In genomic region chr1:83389419-83389818, GRCm38 (mm10) we compare ENCODE assay signal across 18 mouse cellular contexts. TPM values are rescaled to one million over a fixed set of nuclear protein-coding genes. Genes with fewer than 3 reads are reported as not detected.
A peak's percentile ranks its signal among the peaks of the same experiment; 100 is the strongest.
DNase-seq lines count a peak whose midpoint lies in the region; ATAC-seq and TF ChIP-seq lines count a peak whose summit lies in the region.
"Had no signal": no experiment of that assay in that cellular context is flagged by ENCODE, and none has a peak within 500 bp of the region (broad histone marks: within the 10 kb centered on the region; RNA-seq: fewer than 3 reads in every experiment).

No protein-coding gene starts in this region.

- no peak overlapping the region for H3K4me2 ChIP-seq in embryonic facial prominence, embryonic 14.5 days (ENCODE audit: low read depth, low read length)
- no peak overlapping the region for H3K4me2 ChIP-seq in midbrain, postnatal 0 days (ENCODE audit: low read depth, low read length, poor library complexity, severe bottlenecking)
- no peak overlapping the region for H3K4me2 ChIP-seq in midbrain, embryonic 11.5 days
- H3K4me2 ChIP-seq: forebrain, embryonic 15.5 days; heart, embryonic 11.5 days; heart, embryonic 15.5 days; hindbrain, embryonic 14.5 days had no signal

- no peak overlapping the region for H3K27ac ChIP-seq in embryonic facial prominence, embryonic 14.5 days (replicated peaks; ENCODE audit: low read depth, low read length)
- no peak overlapping the region for H3K27ac ChIP-seq in embryonic facial prominence, embryonic 10.5 days (replicated peaks)
- no peak overlapping the region for H3K27ac ChIP-seq in midbrain, postnatal 0 days (ENCODE audit: low read depth, low read length)
- H3K27ac ChIP-seq in midbrain, embryonic 11.5 days (ENCODE audit: low read depth, low read length), result no peak overlapping the region
- H3K27ac ChIP-seq: forebrain, embryonic 15.5 days; heart, adult 2 months; heart, embryonic 15.5 days; hindbrain, embryonic 10.5 days; hindbrain, embryonic 14.5 days had no signal

- no peaks in the 10 kb centered on the region for H3K36me3 ChIP-seq in embryonic facial prominence, embryonic 14.5 days (ENCODE audit: control insufficient read depth, insufficient read depth, low read length)
- no peaks in the 10 kb centered on the region for H3K36me3 ChIP-seq in embryonic facial prominence, embryonic 10.5 days (replicated peaks)
- H3K36me3 ChIP-seq in midbrain, postnatal 0 days (ENCODE audit: insufficient read depth, low read length), result no peaks in the 10 kb centered on the region
- H3K36me3 ChIP-seq in midbrain, embryonic 11.5 days (ENCODE audit: control insufficient read depth, insufficient read depth, low read length), result no peaks in the 10 kb centered on the region
- H3K36me3 ChIP-seq: forebrain, embryonic 15.5 days; heart, embryonic 15.5 days; hindbrain, embryonic 10.5 days had no signal

- H3K9me3 ChIP-seq in embryonic facial prominence, embryonic 14.5 days (ENCODE audit: control insufficient read depth, low read length), result no peaks in the 10 kb centered on the region
- no peaks in the 10 kb centered on the region for H3K9me3 ChIP-seq in embryonic facial prominence, embryonic 10.5 days
- no peaks in the 10 kb centered on the region for H3K9me3 ChIP-seq in midbrain, postnatal 0 days (ENCODE audit: low read length)
- H3K9me3 ChIP-seq in midbrain, embryonic 11.5 days (ENCODE audit: control insufficient read depth, low read length), result no peaks in the 10 kb centered on the region
- H3K9me3 ChIP-seq: forebrain, embryonic 15.5 days; heart, embryonic 15.5 days; hindbrain, embryonic 10.5 days had no signal

- no peak for ATAC-seq in embryonic facial prominence, embryonic 14.5 days (ENCODE audit: low read depth)
- no peak for ATAC-seq in midbrain, postnatal 0 days (ENCODE audit: low FRiP score)
- no peak for ATAC-seq in midbrain, embryonic 11.5 days (ENCODE audit: low FRiP score)
- ATAC-seq: forebrain, embryonic 15.5 days; intestine, embryonic 16.5 days had no signal

- H3K9ac ChIP-seq in embryonic facial prominence, embryonic 14.5 days (ENCODE audit: low read depth, low read length), result no peak overlapping the region
- no peak overlapping the region for H3K9ac ChIP-seq in midbrain, postnatal 0 days (replicated peaks; ENCODE audit: low read length, poor library complexity, severe bottlenecking)
- H3K9ac ChIP-seq in midbrain, embryonic 11.5 days (ENCODE audit: low read length), result no peak overlapping the region
- H3K9ac ChIP-seq: forebrain, embryonic 15.5 days; heart, embryonic 15.5 days; hindbrain, embryonic 14.5 days had no signal

- 69% methylated on average over 4 of the region's 4 CpGs for WGBS in embryonic facial prominence, embryonic 14.5 days
- 76% methylated on average over 4 of the region's 4 CpGs for WGBS in embryonic facial prominence, embryonic 10.5 days
- WGBS in midbrain, postnatal 0 days, result 74% methylated on average over 4 of the region's 4 CpGs
- 80% methylated on average over 4 of the region's 4 CpGs for WGBS in midbrain, embryonic 11.5 days

- no peak overlapping the region for H3K4me3 ChIP-seq in embryonic facial prominence, embryonic 14.5 days (ENCODE audit: low read depth, low read length)
- no peak overlapping the region for H3K4me3 ChIP-seq in embryonic facial prominence, embryonic 10.5 days
- H3K4me3 ChIP-seq in midbrain, postnatal 0 days (ENCODE audit: low read depth, low read length), result no peak overlapping the region
- H3K4me3 ChIP-seq in midbrain, embryonic 11.5 days (ENCODE audit: low read depth, low read length), result no peak overlapping the region
- H3K4me3 ChIP-seq: forebrain, embryonic 15.5 days; heart, adult 2 months; heart, embryonic 15.5 days; hindbrain, embryonic 10.5 days had no signal

- H3K4me1 ChIP-seq in embryonic facial prominence, embryonic 14.5 days (ENCODE audit: control insufficient read depth, insufficient read depth, low read length), result no peaks in the 10 kb centered on the region
- H3K4me1 ChIP-seq in embryonic facial prominence, embryonic 10.5 days, result no peaks in the 10 kb centered on the region; the same call in 1 of the 2 replicates
- H3K4me1 ChIP-seq in midbrain, postnatal 0 days (ENCODE audit: insufficient read depth, low read length), result no peaks in the 10 kb centered on the region
- H3K4me1 ChIP-seq in midbrain, embryonic 11.5 days (ENCODE audit: control insufficient read depth, insufficient read depth, low read length), result no peaks in the 10 kb centered on the region
- H3K4me1 ChIP-seq: heart, embryonic 15.5 days; hindbrain, embryonic 10.5 days had no signal

- no peaks in the 10 kb centered on the region for H3K27me3 ChIP-seq in embryonic facial prominence, embryonic 14.5 days (replicated peaks; ENCODE audit: control insufficient read depth, insufficient read depth, low read length)
- H3K27me3 ChIP-seq in embryonic facial prominence, embryonic 10.5 days (replicated peaks; ENCODE audit: low read depth, poor library complexity, severe bottlenecking), result no peaks in the 10 kb centered on the region
- H3K27me3 ChIP-seq in midbrain, postnatal 0 days (ENCODE audit: insufficient read depth, low read length), result no peaks in the 10 kb centered on the region
- H3K27me3 ChIP-seq in midbrain, embryonic 11.5 days (ENCODE audit: control insufficient read depth, insufficient read depth, low read length), result no peaks in the 10 kb centered on the region
- H3K27me3 ChIP-seq: forebrain, embryonic 15.5 days; heart, embryonic 15.5 days had no signal

- intact Hi-C loops in heart, postnatal 25 days (cut with DNase I), result no loop called here

- no peak for TF ChIP-seq CTCF in midbrain, postnatal 0 days (IDR thresholded peaks at IDR 0.05)

- peak; percentile 5 for DNase-seq in embryonic facial prominence, embryonic 14.5 days (ENCODE audit: low spot score)
- no peak for DNase-seq in embryonic facial prominence, embryonic 10.5 days (ENCODE audit: low spot score)
- peak; percentile 6 for DNase-seq in midbrain, postnatal 0 days (ENCODE audit: low spot score)
- no peak for DNase-seq in midbrain, embryonic 11.5 days (ENCODE audit: low spot score, missing footprints)
- peak; percentile 60 for DNase-seq in retina, embryonic 14.5 days (ENCODE audit: low spot score)
- no peak for DNase-seq in heart, postnatal 25 days (ENCODE audit: low spot score)
- DNase-seq: adrenal gland, adult 8-10 months; adrenal gland, postnatal 36 days; cerebellum, postnatal 36 days; gastrocnemius, postnatal 14 days; heart, adult 2 months; heart, postnatal 14 days had no signal

RNA-seq across cellular contexts. Expression of gene Sphkap, which starts 18.6 kb away (rescaled TPM):
- polyA plus RNA-seq in embryonic facial prominence, embryonic 14.5 days (2014; fragmentation: Nextera tagmentation; extraction: Ambion mirVana), result 2.3 and 2.5 TPM in 2 replicates
- polyA plus RNA-seq in embryonic facial prominence, embryonic 10.5 days (2016; fragmentation: Nextera tagmentation; extraction: Ambion mirVana), result 0.39 and 0.56 TPM in 2 replicates
- 63.2 and 68.3 TPM in 2 replicates for total RNA-seq in midbrain, postnatal 0 days (2014; rRNA removed)
- 16.7 and 17.2 TPM in 2 replicates for polyA plus RNA-seq in midbrain, postnatal 0 days (2015; fragmentation: Nextera tagmentation; extraction: Ambion mirVana)
- polyA plus RNA-seq in midbrain, embryonic 11.5 days (2014; fragmentation: Nextera tagmentation; extraction: Ambion mirVana), result 0.98 and 1.0 TPM in 2 replicates
- total RNA-seq in heart, postnatal 25 days (2021), result 1 to 10 TPM in 1 of 2 experiments, under 1 TPM in 1; 0.60 to 1.8 TPM

Comparison
In these comparisons a context has a peak if more than half of its experiments do, and no peak if none do; other contexts are left out.
1. DNase-seq: peak in embryonic facial prominence, embryonic 14.5 days (single experiment), midbrain, postnatal 0 days (single experiment) and retina, embryonic 14.5 days (single experiment); none in embryonic facial prominence, embryonic 10.5 days (single experiment), midbrain, embryonic 11.5 days (single experiment) and heart, postnatal 25 days (single experiment).